Comparison of ENCODE assay signal across 32 mouse cellular contexts in the genomic region with DNA sequence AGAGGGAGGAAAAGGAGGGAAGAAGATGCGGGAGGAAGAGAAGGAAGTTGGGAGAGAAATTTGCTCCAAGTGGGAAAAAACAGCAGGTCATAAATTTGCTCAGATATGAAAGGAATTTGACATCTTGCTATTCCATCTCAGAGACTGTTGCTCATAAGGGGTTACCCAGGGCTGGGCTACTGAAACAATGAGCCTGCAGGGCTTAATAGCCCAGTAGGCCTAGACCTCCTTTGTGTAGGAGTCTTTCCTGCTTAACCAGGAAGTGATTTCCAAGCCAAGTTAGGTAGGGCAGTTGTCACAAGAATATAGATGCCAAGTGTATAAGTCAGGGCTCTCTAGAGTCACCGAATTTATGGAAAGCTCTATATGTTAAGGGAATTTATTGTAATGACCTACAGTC.
"Had no signal": no experiment of that assay in that cellular context is flagged by ENCODE, and none has a peak within 500 bp of the region (broad histone marks: within the 10 kb centered on the region; RNA-seq: fewer than 3 reads in every experiment).

No protein-coding gene starts in this region.

- ATAC-seq: hindbrain, embryonic 16.5 days; hindbrain, postnatal 0 days; inflammation-experienced regulatory T-cells, adult 6 months; intestine, embryonic 15.5 days; intestine, embryonic 16.5 days; intestine, postnatal 0 days had no signal

- H3K36me3 ChIP-seq: heart, embryonic 12.5 days; heart, embryonic 13.5 days; heart, embryonic 15.5 days; hindbrain, embryonic 10.5 days; hindbrain, embryonic 12.5 days; hindbrain, embryonic 13.5 days; hindbrain, embryonic 15.5 days; intestine, embryonic 15.5 days; kidney, embryonic 15.5 days had no signal

- DNase-seq: heart, postnatal 14 days; heart, postnatal 4 days; kidney, adult 11 months; kidney, adult 18-20 months; kidney, adult 2 months; kidney, adult 8-10 months; kidney, adult 9 months; kidney, postnatal 10 days; kidney, postnatal 14 days; kidney, postnatal 25 days; kidney, postnatal 36 days; kidney, postnatal 4 days; layer of hippocampus, adult 9-11 months; layer of hippocampus, postnatal 36 days had no signal

- H3K27me3 ChIP-seq: heart, embryonic 12.5 days; heart, embryonic 13.5 days; heart, embryonic 15.5 days; hindbrain, embryonic 12.5 days; hindbrain, embryonic 13.5 days; hindbrain, embryonic 15.5 days; intestine, embryonic 15.5 days; kidney, embryonic 15.5 days had no signal

- H3K27ac ChIP-seq: heart, embryonic 13.5 days; heart, embryonic 15.5 days; hindbrain, embryonic 10.5 days; hindbrain, embryonic 12.5 days; hindbrain, embryonic 13.5 days; hindbrain, embryonic 14.5 days; hindbrain, embryonic 15.5 days; hindbrain, postnatal 0 days; intestine, embryonic 15.5 days; kidney, embryonic 15.5 days; kidney, postnatal 0 days; layer of hippocampus, adult 2 months; left cerebral cortex, adult 2 months had no signal

- H3K4me1 ChIP-seq: hindbrain, embryonic 12.5 days; hindbrain, embryonic 13.5 days; hindbrain, embryonic 15.5 days; intestine, embryonic 15.5 days had no signal

- H3K9me3 ChIP-seq: heart, embryonic 13.5 days; heart, embryonic 15.5 days; hindbrain, embryonic 10.5 days; hindbrain, embryonic 12.5 days; hindbrain, embryonic 13.5 days; hindbrain, embryonic 15.5 days; intestine, embryonic 15.5 days; kidney, embryonic 15.5 days had no signal

- H3K4me3 ChIP-seq: heart, embryonic 12.5 days; heart, embryonic 13.5 days; heart, embryonic 15.5 days; hindbrain, embryonic 10.5 days; hindbrain, embryonic 12.5 days; hindbrain, embryonic 13.5 days; hindbrain, embryonic 15.5 days; intestine, embryonic 15.5 days; kidney, embryonic 15.5 days; layer of hippocampus, adult 2 months; left cerebral cortex, adult 2 months had no signal
